Mouse (Mus musculus) ES-Bruce4 (cell line): ENCODE results near the gene Trim69.

ENCODE experiments used
- CTCF ChIP-seq: IDR thresholded peaks from one replicate; pipeline ENCODE4 v1.8.1; 2011; ENCODE audit warnings: low read depth, low read length
- EP300 ChIP-seq: IDR thresholded peaks from 2 replicates; pipeline ENCODE4 v1.6.1; 2011; ENCODE audit warnings: low read depth, low read length; ENCODE audit not compliant: insufficient read depth

DNA sequence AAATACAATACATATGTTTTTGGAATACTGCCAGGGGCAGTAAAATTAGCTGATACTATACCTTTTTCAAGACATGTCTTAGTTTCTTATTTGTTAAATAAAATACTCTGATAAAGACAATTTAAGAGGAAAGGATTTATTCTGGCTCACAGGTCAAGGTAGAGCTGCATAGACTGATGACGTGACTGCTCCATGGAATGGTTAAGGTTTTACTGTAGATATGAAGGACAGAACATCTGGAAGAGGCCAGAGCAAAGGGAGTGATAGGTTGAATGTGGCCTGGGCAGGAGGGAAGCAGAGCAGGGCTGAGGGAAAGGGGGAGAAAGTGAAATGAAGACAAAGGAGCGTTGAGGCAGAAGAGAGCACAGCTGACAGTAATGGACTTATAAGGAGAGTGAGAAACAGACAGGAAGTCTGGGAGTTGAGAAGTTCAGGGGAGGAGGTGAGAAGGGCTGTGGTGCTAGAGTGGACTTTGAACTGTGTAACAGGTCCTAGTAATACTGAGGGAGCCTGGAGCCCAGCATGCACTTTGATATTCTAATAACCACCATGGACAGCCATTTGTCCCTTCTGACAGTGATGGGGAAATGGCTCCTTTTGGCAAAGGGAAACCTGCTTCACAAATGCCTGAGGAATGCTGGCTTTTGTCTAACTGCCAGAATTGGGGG, 46.1 kb downstream of the Trim69 start:
- TF ChIP-seq CTCF (no peak), EP300 (no peak)
